Mouse (Mus musculus): Measurements from ENCODE around the gene Alkbh6.

- no peak for TF ChIP-seq CTCF (IDR thresholded peaks at IDR 0.05; ENCODE audit: low read depth, low read length)
- no peak for TF ChIP-seq POLR2A (IDR thresholded peaks at IDR 0.05; ENCODE audit: borderline replicate concordance, low read depth, low read length)
These were observed 38.3 kb downstream of the Alkbh6 start for GRCm38 (mm10) chr7:30346635-30347379.

Measured in bone marrow macrophage, adult 2 months (primary cell).